Mouse (Mus musculus): ENCODE measurements around the gene Abcf2.

The Abcf2 gene

GRCm38 (mm10) chr5:24527780-24528179 lies 49.5 kb downstream of the Abcf2 start:
- no peak for DNase-seq (ENCODE audit: low spot score in 2 of 2)

- no peak for DNase-seq (ENCODE audit: low spot score in 2 of 2)
These were observed 50.4 kb downstream of the Abcf2 start, which contains the start of gene Gbx1 for GRCm38 (mm10) chr5:24526889-24527230. Gene Gbx1 (minus strand): TSS chr5:24527202.

GRCm38 (mm10) chr5:24526190-24526888 lies 50.9 kb downstream of the Abcf2 start:
- DNase-seq (ENCODE audit: low spot score in 2 of 2): no peak

- DNase-seq (ENCODE audit: low spot score in 2 of 2): no peak
These were observed 51.7 kb downstream of the Abcf2 start for GRCm38 (mm10) chr5:24525360-24526189.

GRCm38 (mm10) chr5:24524522-24524921 lies 52.7 kb downstream of the Abcf2 start:
- no peak for DNase-seq (ENCODE audit: low spot score in 2 of 2)

GRCm38 (mm10) chr5:24523806-24524205 lies 53.5 kb downstream of the Abcf2 start:
- no peak for DNase-seq (ENCODE audit: low spot score in 2 of 2)

GRCm38 (mm10) chr5:24521366-24521765 lies 55.9 kb downstream of the Abcf2 start:
- no peak for DNase-seq (ENCODE audit: low spot score in 2 of 2)

Measured in spleen, postnatal 36 days (tissue).